Mouse (Mus musculus) C2C12 (cell line): ENCODE results near the gene Nat8. TPM values are rescaled to one million over a fixed set of nuclear protein-coding genes. Genes with fewer than 3 reads are reported as not detected.
"Not testable (repeated sequence)": the region's sequence is repeated elsewhere in the genome, so short reads cannot be mapped to it uniquely, and the experiment has no call there.

Source experiments
- H3K27me3 ChIP-seq: one replicate; pipeline ENCODE4 v1.6.1; 2011; ENCODE audit not compliant: control insufficient read depth, insufficient read depth, insufficient read length
- H3K36me3 ChIP-seq: one replicate; pipeline ENCODE4 v1.6.1; 2011; ENCODE audit not compliant: control insufficient read depth, insufficient read depth
- H3K4me3 ChIP-seq: one replicate; pipeline ENCODE4 v1.5.1; 2011; ENCODE audit warnings: mild to moderate bottlenecking, control low read depth; ENCODE audit not compliant: poor library complexity, insufficient read depth, severe bottlenecking
- H3K79me2 ChIP-seq: one replicate; pipeline ENCODE4 v1.6.1; 2011; ENCODE audit not compliant: control insufficient read depth, insufficient read depth
- H3K79me3 ChIP-seq: one replicate; pipeline ENCODE4 v1.6.1; 2011; ENCODE audit warnings: low read depth, control low read depth
- H3ac ChIP-seq: one replicate; pipeline ENCODE3; 2011; ENCODE audit warnings: low read depth; ENCODE audit not compliant: control insufficient read depth, insufficient read length
- CEBPB ChIP-seq: IDR thresholded peaks from one replicate; pipeline ENCODE4 v1.6.1; 2011; ENCODE audit warnings: low read depth, mild to moderate bottlenecking, control low read depth, moderate library complexity
- CTCF ChIP-seq: IDR thresholded peaks from one replicate; pipeline ENCODE4 v1.5.1; 2011; ENCODE audit not compliant: control insufficient read depth, insufficient read depth, insufficient read length
- FOSL1 ChIP-seq: IDR thresholded peaks from one replicate; pipeline ENCODE4 v1.8.0; 2011; ENCODE audit warnings: mild to moderate bottlenecking, low read length; ENCODE audit not compliant: poor library complexity, insufficient read depth, severe bottlenecking
- MAX ChIP-seq: IDR thresholded peaks from one replicate; pipeline ENCODE4 v1.6.1; 2011; ENCODE audit warnings: mild to moderate bottlenecking, control low read depth
- MYOD1 ChIP-seq: IDR thresholded peaks from one replicate; pipeline ENCODE4 v1.6.1; 2011; ENCODE audit warnings: low read depth; ENCODE audit not compliant: control insufficient read depth, insufficient read length
- MYOG ChIP-seq: IDR thresholded peaks from one replicate; pipeline ENCODE4 v1.6.1; 2011; ENCODE audit not compliant: control insufficient read depth, insufficient read length; ENCODE audit errors: extremely low read depth
- USF1 ChIP-seq: IDR thresholded peaks from one replicate; pipeline ENCODE4 v1.6.1; 2011; ENCODE audit warnings: low read depth, mild to moderate bottlenecking, control low read depth, moderate library complexity
- polyA plus RNA-seq: library from polyadenylated mRNA; unstranded; fragments of >200 nt; fragmentation: generic; extraction: Trizol; gene quantifications from one replicate; pipeline ENCODE4 v1.2.1, GENCODE M21; 2012; ENCODE audit warnings: missing spikeins

Gene Nat8
- polyA plus RNA-seq, 1 experiment: not detected

DNA sequence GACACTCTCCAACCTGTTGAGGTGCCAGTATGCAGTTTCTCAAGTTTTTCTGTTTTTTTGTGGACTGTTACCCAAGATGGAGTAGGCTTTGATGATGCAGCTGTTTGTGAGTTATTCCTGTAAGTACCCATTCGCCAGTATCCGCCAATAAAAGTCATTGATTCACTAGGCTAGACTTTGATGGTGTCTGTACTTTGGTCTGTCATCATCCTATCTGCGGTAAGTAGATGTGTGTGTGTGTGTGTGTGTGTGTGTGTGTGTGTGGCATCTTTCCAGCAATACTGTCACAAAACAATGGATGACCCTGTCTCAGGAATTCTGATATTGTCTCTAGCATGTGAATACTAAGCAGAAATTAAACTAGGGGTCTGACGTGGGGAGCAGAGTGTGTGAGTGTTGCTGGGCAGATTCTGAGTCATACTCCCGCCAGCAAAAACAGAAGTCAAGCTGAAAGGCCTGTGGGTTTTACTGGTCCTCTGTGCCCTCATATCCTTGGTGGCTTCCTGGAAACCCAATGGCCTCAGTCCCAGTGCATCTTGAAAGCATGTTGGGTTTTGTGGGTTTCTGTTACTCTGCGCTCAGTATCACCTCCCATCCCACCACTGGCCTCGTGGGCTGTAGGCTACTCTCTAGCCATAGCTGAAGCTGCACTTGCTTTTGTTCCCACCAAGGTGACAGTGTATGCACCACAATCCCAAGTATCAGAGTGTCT lies 19.3 kb upstream of the Nat8 start:
- Histone ChIP-seq H3K27me3 (peaks cover 24% of the 10 kb centered on the region), H3K36me3 (no peaks in the 10 kb centered on the region), H3K79me3 (no peaks in the 10 kb centered on the region), H3ac (no peak overlapping the region), H3K79me2 (no peaks in the 10 kb centered on the region), H3K4me3 (no peak overlapping the region)
- TF ChIP-seq MAX (no peak), CTCF (no peak), USF1 (no peak), CEBPB (no peak), MYOG (no peak), FOSL1 (no peak), MYOD1 (no peak)

DNA sequence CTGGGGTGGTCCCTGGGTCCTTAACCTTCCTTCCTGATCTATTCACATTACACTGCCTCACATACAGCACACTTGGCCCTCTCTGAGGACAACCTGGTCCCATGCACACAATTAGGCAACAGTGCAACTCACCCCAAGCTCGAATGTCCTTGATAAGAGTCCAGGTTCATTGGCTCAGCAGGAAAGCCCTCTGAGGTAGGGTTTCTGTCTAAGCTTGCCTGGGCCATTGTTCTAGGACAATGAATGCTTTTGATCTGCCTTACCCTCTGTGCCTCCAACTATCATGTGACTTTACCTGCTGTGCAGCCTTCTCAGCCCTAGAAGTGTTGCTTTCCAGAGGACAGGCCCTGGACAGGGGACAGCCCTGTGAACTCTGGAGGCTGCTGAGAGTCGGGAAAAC lies 17.4 kb upstream of the Nat8 start:
- Histone ChIP-seq H3K36me3 (no peaks in the 10 kb centered on the region), H3K79me3 (no peaks in the 10 kb centered on the region), H3ac (no peak overlapping the region), H3K79me2 (no peaks in the 10 kb centered on the region), H3K4me3 (no peak overlapping the region), H3K27me3 (peaks cover 22% of the 10 kb centered on the region)
- no peak for TF ChIP-seq MYOD1
- no peak for TF ChIP-seq CTCF
- no peak for TF ChIP-seq MYOG
- no peak for TF ChIP-seq FOSL1
- TF ChIP-seq CEBPB: no peak
- TF ChIP-seq USF1: no peak
- no peak for TF ChIP-seq MAX

DNA sequence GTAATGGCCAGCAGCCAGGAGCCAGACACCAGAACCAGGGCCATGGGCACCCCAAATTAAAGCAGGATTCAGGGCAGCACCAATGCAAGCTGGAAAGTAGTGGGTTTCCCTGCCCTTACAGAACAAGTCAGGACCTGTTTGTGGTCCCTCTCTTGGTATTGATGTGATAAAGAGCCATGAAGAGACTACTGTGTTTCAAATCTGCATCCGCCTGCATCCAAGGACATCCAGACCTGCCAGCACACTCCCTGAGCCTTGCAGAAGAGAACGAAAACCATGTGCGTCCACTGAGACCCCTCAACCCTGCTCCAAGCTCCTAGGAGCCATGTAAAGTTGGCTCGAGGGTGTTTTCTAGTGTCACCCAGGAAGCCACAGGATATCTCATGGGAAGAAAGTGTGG lies 16.3 kb upstream of the Nat8 start:
- TF ChIP-seq MYOG (no peak), FOSL1 (no peak), MYOD1 (no peak), MAX (no peak), CTCF (no peak), USF1 (no peak), CEBPB (no peak)
- no peaks in the 10 kb centered on the region for H3K79me2 ChIP-seq
- no peak overlapping the region for H3ac ChIP-seq
- no peak overlapping the region for H3K4me3 ChIP-seq
- H3K79me3 ChIP-seq: no peaks in the 10 kb centered on the region
- H3K27me3 ChIP-seq: peaks cover 22% of the 10 kb centered on the region
- H3K36me3 ChIP-seq: no peaks in the 10 kb centered on the region

DNA sequence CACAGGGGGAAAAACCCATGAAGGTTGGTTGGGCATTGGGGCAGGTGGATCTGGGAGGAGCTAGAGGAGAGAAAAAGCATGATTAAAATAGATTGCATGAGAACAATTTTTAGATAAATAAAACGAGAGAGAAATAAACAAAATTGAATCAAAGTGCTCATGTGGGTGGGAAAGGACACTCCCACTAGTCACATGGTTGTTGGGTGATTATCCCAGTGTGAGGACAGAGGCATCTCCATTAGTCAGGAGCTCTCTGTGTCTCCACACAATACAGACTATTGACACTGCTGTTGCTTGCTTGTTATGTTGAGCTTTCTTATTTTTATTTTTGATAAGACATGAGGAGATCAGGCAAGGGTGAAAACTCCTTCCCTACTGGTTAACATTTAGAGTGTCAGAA lies 15.0 kb upstream of the Nat8 start:
- H3K36me3 ChIP-seq: no peaks in the 10 kb centered on the region
- H3K27me3 ChIP-seq: peaks cover 22% of the 10 kb centered on the region
- no peak overlapping the region for H3K4me3 ChIP-seq
- TF ChIP-seq MAX: no peak
- no peaks in the 10 kb centered on the region for H3K79me2 ChIP-seq
- no peaks in the 10 kb centered on the region for H3K79me3 ChIP-seq
- no peak overlapping the region for H3ac ChIP-seq

DNA sequence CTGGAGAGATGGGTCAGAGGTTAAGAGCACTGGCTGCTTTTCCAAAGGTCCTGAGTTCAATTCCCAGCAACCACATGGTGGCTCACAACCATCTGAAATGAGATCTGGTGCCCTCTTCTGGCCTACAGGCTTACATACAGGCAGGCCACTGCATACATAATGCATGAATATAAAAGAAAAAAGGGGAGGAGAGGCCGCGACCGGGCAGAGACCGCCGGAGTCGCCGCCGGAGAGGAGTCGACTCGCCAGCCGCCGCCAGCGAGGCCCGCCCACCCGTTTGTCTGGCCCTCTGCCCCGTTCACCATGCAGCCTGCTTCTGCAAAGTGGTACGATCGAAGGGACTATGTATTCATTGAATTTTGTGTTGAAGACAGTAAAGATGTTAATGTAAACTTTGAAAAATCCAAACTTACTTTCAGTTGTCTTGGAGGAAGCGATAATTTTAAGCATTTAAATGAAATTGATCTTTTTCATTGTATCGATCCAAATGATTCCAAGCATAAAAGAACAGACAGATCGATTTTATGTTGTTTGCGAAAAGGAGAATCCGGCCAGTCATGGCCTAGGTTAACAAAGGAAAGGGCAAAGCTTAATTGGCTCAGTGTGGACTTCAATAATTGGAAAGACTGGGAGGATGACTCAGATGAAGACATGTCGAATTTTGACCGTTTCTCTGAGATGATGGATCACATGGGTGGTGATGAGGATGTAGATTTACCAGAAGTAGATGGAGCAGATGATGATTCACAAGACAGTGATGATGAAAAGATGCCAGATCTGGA lies 12.0 kb upstream of the Nat8 start:
- not testable (repeated sequence) for H3ac ChIP-seq, H3K27me3 ChIP-seq, H3K79me2 ChIP-seq, H3K36me3 ChIP-seq, H3K79me3 ChIP-seq, H3K4me3 ChIP-seq

DNA sequence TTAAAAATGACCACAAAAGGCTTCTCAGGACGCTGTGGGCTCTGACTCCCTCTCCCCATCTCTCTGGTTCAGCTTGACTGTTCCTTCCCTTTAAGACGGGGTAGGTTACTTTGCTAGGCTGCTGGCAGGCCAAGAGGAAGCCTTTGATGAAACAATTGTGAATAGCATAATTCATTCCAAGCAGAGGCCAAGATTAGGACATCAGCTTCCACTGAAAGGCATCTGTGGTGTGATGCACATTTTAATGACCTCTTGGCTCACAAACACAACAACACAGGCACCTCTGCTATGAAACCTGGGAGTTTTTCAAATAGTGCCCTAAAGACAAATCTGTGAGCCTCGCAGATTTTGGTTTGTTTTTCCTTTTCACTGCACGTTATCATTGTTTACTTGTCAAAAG lies 8.1 kb upstream of the Nat8 start:
- Histone ChIP-seq H3K27me3 (no peaks in the 10 kb centered on the region), H3K36me3 (no peaks in the 10 kb centered on the region), H3K4me3 (no peak overlapping the region), H3ac (no peak overlapping the region), H3K79me3 (no peaks in the 10 kb centered on the region), H3K79me2 (no peaks in the 10 kb centered on the region)
- TF ChIP-seq MAX (no peak), FOSL1 (no peak)
